Mouse (Mus musculus) left cerebral cortex, adult 2 months (tissue): ENCODE data around the gene Zfp598. TPM values are rescaled to one million over a fixed set of nuclear protein-coding genes. Genes with fewer than 3 reads are reported as not detected.

Experiments used
- DNase-seq, 2 experiments: peaks; one replicate each; pipeline ENCODE4 v3.0.0; 2021 to 2022; ENCODE audit warnings: low spot score in 2 of 2, mixed read lengths in 1 of 2; ENCODE audit errors: extremely low spot score in 1 of 2
- H3K27ac ChIP-seq: fragments of 200-600 bp; 2 replicates; pipeline ENCODE4 v1.8.1; 2022
- H3K4me3 ChIP-seq: fragments of 200-600 bp; 2 replicates; pipeline ENCODE4 v1.8.1; 2022
- CTCF ChIP-seq: fragments of 200-600 bp; IDR thresholded peaks from 2 replicates; pipeline ENCODE4 v1.8.1; 2022; ENCODE audit warnings: antibody characterized with exemption, mild to moderate bottlenecking, moderate library complexity
- intact Hi-C: fragments of 180-260 bp; cut with DNase I; formaldehyde crosslinking; loops from one replicate; pipeline ENCODE4 v1.15.1; 2025
- total RNA-seq, 2 experiments: library from RNA; stranded (reverse); gene quantifications; 2 replicates each; pipeline ENCODE4 v1.2.3; 2021

Gene Zfp598
- total RNA-seq, 2 experiments from 2014 or later: 41.6 to 49.0 TPM

DNA sequence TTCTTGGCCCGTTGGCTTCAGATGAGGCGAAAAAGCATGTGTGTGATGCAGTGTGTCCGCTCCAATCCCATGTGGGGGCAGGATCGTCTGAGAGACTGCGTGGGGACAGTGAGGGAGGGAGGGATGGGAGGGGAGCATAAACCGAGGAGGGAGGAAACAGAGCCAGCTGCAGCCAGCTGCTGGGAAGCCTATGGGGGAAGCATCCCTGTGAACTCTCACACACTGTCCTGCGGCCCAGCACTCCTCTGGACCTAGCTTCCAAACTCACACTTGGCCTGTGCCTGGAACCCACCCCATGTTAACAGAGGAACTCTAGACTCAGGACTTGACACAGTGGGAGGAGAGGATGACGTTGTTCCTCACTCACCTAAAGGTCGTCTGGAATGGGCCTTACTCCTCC is 30.6 kb upstream of the Zfp598 start:
- intact Hi-C loops: no loop called here
- no peak for TF ChIP-seq CTCF
- no peak overlapping the region for H3K27ac ChIP-seq

DNA sequence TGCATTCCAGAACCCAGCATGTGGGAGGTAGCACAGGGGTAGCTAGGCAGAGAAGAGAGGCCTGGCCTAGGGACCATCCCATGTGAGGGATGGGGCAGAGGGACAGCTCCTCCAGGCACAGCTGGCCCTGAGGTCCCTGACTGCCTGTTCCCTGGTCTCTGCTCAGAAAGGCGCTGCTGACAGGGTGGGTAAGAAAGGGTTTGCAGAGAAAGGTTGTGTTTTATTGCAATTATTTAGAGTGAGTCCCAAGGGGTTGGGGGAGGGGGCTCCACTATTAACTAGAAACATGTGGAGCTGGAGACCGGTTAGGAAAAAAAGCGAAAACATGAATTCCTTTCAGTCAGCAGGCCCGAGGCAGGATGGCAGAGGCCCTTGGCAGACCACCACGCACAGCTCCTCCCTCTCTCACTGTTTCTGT is 29.9 kb upstream of the Zfp598 start:
- H3K4me3 ChIP-seq: no peak overlapping the region
- intact Hi-C loops: no loop called here
- no peak for DNase-seq
- no peak for TF ChIP-seq CTCF
- no peak overlapping the region for H3K27ac ChIP-seq

More for the DNA sequence above, 30.6 kb upstream of the Zfp598 start:
- DNase-seq: no peak
- H3K4me3 ChIP-seq: no peak overlapping the region

DNA sequence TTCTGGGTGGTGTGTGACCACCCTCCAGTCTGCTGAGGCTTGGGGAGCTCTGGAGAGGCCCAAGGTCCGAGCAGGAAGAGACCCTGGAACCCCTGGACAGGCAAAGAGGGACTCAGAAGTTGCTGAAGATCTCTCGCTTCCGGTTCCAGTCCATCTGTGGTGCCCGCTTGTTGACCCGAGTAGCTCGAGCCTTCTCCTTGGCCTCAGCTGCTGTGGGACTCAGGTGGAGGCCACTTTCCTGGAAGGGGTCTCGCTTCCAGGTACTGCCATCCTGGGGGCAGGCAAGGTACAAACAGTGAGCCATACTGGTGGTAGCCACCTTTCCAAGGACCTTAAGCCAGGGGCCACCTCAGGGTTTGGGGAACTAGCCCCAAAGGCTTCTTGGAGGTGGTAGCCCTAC is 29.4 kb upstream of the Zfp598 start:
- DNase-seq: no peak
- intact Hi-C loops: no loop called here
- no peak overlapping the region for H3K27ac ChIP-seq
- no peak overlapping the region for H3K4me3 ChIP-seq
- TF ChIP-seq CTCF: no peak

DNA sequence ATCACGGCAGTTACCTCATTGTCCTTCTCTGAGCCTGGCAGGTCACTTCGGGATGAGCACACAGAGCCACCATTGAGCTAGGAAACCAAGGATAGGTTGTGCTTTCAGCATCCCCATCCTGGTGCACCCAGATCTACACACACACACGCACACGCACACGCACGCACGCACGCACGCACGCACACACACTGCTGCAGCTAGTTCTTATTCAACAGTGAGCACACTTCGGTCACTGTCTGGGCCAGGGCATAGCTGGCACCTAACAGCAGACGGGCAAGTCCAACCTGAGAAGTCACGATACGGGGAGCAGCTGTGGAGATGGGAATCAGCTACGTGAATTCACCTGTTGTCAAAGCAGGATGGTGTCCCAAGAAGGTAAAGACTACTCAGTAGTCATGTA is 28.9 kb upstream of the Zfp598 start:
- H3K4me3 ChIP-seq: no peak overlapping the region
- intact Hi-C loops: no loop called here
- TF ChIP-seq CTCF: no peak
- H3K27ac ChIP-seq: no peak overlapping the region
- DNase-seq: no peak

GRCm38 (mm10) chr17:24641944-24642343 is 27.5 kb upstream of the Zfp598 start:
- no peak for TF ChIP-seq CTCF
- Histone ChIP-seq H3K4me3 (no peak overlapping the region), H3K27ac (no peak overlapping the region)
- intact Hi-C loops: no loop called here
- DNase-seq: no peak

DNA sequence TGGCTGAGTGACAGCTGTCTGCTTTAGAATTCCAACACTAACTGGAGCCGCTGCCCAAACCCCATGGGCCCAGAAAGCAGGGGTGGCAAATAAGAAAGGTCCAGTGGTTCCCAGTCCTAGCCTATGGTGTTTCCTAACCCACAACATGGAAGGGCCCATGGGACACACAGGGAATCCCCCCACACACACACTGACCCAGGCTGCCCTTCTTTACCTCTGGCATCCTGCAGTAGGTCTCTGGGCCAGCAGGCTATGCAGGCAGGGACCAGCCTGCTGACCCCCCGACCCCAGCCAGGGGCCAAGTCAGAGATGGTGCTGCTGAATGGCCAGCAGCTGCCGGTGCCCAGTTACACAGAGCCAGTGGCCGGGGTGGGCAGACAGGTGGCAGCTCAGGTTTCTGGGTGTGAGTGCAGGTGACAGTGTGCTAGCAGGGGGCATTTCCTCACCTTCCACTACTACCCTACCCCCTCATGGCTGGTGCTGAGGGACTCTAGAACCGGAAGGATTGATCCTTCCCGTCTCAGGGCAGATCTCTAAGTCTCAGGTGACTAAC is 26.6 kb upstream of the Zfp598 start:
- peak overlapping the region; percentile 7; the same call in 1 of the 2 replicates for H3K4me3 ChIP-seq
- TF ChIP-seq CTCF: no peak
- DNase-seq: no peak
- peak overlapping the region; percentile 85; the same call in 1 of the 2 replicates for H3K27ac ChIP-seq
- intact Hi-C loops: no loop called here

GRCm38 (mm10) chr17:24644030-24644715 is 25.3 kb upstream of the Zfp598 start:
- H3K27ac ChIP-seq: peak overlapping the region; percentile 85
- TF ChIP-seq CTCF: no peak
- peak overlapping the region; percentile 28 for H3K4me3 ChIP-seq
- no peak for DNase-seq
- intact Hi-C loops: no loop called here

GRCm38 (mm10) chr17:24644875-24645721 is 24.4 kb upstream of the Zfp598 start:
- H3K27ac ChIP-seq: peak overlapping the region; percentile 85
- H3K4me3 ChIP-seq: peak overlapping the region; percentile 28; the same call in 1 of the 2 replicates
- DNase-seq: peak in 1 of 2 experiments; percentile 29
- TF ChIP-seq CTCF: no peak
- intact Hi-C loops: no loop called here

DNA sequence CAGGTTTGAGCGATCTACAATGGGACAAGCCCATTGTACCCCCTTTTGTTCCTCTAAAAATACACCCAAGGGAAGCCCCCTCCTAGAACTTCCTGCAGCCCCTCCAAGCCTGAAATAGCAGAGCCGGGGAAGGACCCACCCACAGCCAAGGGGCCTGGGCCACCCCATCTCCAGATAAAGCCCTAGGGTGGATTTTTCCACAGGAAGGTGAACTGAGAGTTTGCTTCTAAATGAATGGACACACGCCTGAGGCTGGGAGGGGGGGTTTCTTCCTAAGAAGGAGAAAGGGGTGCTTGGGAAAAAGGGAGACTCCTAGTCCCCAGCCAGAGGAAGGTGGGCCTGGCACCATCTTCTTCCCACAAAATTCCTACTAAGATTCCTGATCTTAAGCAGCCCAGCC is 23.6 kb upstream of the Zfp598 start:
- intact Hi-C loops: no loop called here
- Histone ChIP-seq H3K4me3 (no peak overlapping the region), H3K27ac (peak overlapping the region; percentile 85)
- DNase-seq: no peak
- no peak for TF ChIP-seq CTCF

GRCm38 (mm10) chr17:24646381-24646780 is 23.1 kb upstream of the Zfp598 start:
- TF ChIP-seq CTCF: no peak
- DNase-seq: no peak
- intact Hi-C loops: no loop called here
- peak overlapping the region; percentile 62; the same call in 1 of the 2 replicates for H3K27ac ChIP-seq
- no peak overlapping the region for H3K4me3 ChIP-seq

DNA sequence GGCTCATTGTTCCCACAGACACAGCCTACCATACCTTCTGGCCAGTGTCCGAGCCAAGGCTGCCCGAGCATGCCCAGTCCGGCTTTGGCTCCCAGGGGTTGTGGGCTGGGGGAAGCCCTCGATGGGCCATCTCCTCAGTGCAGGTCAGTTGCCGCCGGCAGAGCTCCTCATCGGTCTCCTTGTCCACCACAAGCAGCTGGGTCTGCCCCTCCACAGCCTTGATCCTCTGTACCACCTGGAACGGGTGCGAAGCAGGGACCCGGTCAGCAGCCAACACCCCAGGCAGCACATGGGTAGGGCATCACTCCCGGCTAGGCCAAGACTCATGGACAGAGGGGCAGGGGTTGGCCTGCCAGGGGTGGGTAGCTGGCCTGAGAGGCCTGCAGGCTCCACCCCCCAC is 22.0 kb upstream of the Zfp598 start:
- peak overlapping the region; percentile 30 for H3K4me3 ChIP-seq
- intact Hi-C loops: no loop called here
- peak overlapping the region; percentile 62 for H3K27ac ChIP-seq
- no peak for TF ChIP-seq CTCF
- no peak for DNase-seq
